Mouse (Mus musculus) intestine, embryonic 15.5 days (tissue): Measurements from ENCODE around the gene Zfp709. TPM values are rescaled to one million over a fixed set of nuclear protein-coding genes. Genes with fewer than 3 reads are reported as not detected.
"Not testable (repeated sequence)": the region's sequence is repeated elsewhere in the genome, so short reads cannot be mapped to it uniquely, and the experiment has no call there.

Experiments
- ATAC-seq: fragments of 200-750 bp; cut with Nextera tagmentation; 2 replicates; pipeline ENCODE4 v1.8.0; 2017; ENCODE audit warnings: moderate TSS enrichment, moderate library complexity
- H3K27ac ChIP-seq: fragments of 300-500 bp; sonication (generic); 2 replicates; pipeline ENCODE4 v1.5.1; 2015; ENCODE audit warnings: mild to moderate bottlenecking, inconsistent platforms
- H3K27me3 ChIP-seq: fragments of 300-500 bp; sonication (generic); replicated peaks from 2 replicates; pipeline ENCODE4 v1.6.1; 2015; ENCODE audit warnings: inconsistent platforms
- H3K36me3 ChIP-seq: fragments of 300-500 bp; sonication (generic); 2 replicates; pipeline ENCODE4 v1.6.1; 2015; ENCODE audit warnings: inconsistent platforms
- H3K4me1 ChIP-seq: fragments of 300-500 bp; sonication (generic); replicated peaks from 2 replicates; pipeline ENCODE4 v1.6.1; 2015; ENCODE audit warnings: inconsistent platforms
- H3K4me2 ChIP-seq: fragments of 300-500 bp; sonication (generic); replicated peaks from 2 replicates; pipeline ENCODE4 v1.6.1; 2015; ENCODE audit warnings: mild to moderate bottlenecking, inconsistent platforms
- H3K4me3 ChIP-seq: fragments of 300-500 bp; sonication (generic); replicated peaks from 2 replicates; pipeline ENCODE4 v1.5.1; 2015; ENCODE audit warnings: inconsistent platforms
- H3K9ac ChIP-seq: fragments of 300-500 bp; sonication (generic); 2 replicates; pipeline ENCODE4 v1.6.1; 2015; ENCODE audit warnings: inconsistent platforms
- H3K9me3 ChIP-seq: fragments of 300-500 bp; sonication (generic); 2 replicates; pipeline ENCODE4 v1.6.1; 2016; ENCODE audit warnings: inconsistent platforms
- WGBS: fragments of 180-500 bp; shearing (Covaris S2); methylation state at CpG from one replicate; pipeline ENCODE4 v1.1.7; 2015; 5-methylcytosine and 5-hydroxymethylcytosine counted together
- polyA plus RNA-seq: library from polyadenylated mRNA; unstranded; fragments of >200 nt; fragmentation: Nextera tagmentation; extraction: Ambion mirVana; gene quantifications from 2 replicates; pipeline ENCODE4 v1.2.1, GENCODE M21; 2015

Gene Zfp709
- polyA plus RNA-seq = 4.2 and 5.4 TPM in 2 replicates

DNA sequence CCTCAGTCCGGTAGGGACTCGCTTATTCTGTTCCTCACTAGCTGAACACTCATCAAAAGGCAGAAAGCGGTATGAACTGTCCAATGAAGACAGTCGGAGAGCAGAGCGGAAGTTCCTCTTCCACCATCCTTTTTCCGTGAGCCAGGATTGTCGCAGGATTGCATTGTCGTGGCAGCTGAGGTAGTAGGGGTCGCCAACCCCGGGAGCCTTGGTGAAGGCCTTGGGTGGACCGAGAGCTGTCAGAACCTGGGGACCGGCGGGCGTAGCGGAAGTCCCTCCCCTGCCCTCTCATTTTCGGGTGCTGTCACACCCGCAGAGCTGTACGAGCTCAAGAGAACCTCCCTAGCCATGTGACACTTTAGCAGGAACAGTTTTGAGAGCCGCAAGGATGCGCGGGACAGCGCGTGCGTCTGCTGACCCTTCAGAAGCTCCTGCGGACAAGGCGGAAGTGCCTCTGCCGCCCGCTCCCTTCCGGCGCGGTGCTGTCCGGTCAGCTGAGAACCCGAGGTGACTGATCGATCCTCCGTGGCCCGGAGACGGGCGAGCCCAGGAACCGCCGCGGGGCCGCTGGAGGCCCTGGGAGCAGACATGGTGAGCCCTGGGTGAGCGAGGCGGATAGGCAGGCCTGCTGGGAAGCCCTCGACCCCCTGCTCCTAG lies at the start of gene Zfp709:
TSS of gene Zfp709 (plus strand) at position 402 of the 657 bp plus-strand sequence.
- Histone ChIP-seq H3K4me2 (peak within 1 kb of the TSS; percentile 87), H3K4me1 (no peaks in the 10 kb centered on the region), H3K9ac (peak within 1 kb of the TSS; percentile 78), H3K36me3 (peaks cover 10% of the 10 kb centered on the region), H3K27me3 (no peaks in the 10 kb centered on the region), H3K9me3 (no peaks in the 10 kb centered on the region), H3K27ac (peak within 1 kb of the TSS; percentile 70), H3K4me3 (peak within 1 kb of the TSS; percentile 62)
- peak; percentile 97 for ATAC-seq
- 4% methylated on average over 44 of the region's 45 CpGs for WGBS

GRCm38 (mm10) chr8:71838207-71838606 lies 43.6 kb upstream of the Zfp709 start:
- H3K4me3 ChIP-seq, H3K27me3 ChIP-seq, ATAC-seq, H3K4me1 ChIP-seq, H3K9ac ChIP-seq, H3K36me3 ChIP-seq, H3K4me2 ChIP-seq, H3K27ac ChIP-seq, H3K9me3 ChIP-seq: not testable (repeated sequence)
- 83% methylated on average over 4 of the region's 4 CpGs for WGBS

DNA sequence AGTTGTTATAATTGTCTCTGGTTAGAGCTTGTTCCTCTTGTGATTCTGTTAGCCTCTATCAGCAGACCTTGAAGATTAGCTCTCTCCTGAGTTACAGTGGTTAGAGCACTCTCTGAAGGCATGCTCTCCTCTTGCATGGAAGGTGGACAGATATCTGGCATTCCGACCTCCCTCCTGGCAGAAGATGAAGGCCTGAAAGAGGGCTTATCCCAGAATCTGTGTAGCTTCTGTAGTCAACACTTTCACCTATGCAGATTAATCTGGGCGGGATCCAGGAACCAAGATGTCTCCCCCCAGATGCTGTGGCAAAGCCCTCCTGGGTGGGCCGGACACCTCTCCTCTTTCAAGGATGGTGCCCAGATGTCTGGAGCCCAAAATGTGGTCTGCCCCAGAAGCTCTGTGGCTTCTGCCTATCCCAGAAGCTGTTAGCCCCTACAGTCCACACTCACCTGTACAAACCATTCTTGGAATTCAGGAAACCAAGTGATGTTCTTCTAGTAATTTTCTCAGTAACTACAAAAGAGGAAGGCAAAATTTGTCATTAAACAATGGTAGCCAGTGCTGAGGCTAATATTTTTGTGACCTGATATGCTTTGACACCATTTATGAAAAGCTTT lies 40.5 kb upstream of the Zfp709 start:
- H3K27me3 ChIP-seq, H3K27ac ChIP-seq, H3K36me3 ChIP-seq, H3K4me1 ChIP-seq, H3K4me3 ChIP-seq, H3K9ac ChIP-seq, H3K4me2 ChIP-seq, H3K9me3 ChIP-seq: not testable (repeated sequence)
- 0 out of 2 replicates have a peak, but pooled peaks have one; percentile 36 for ATAC-seq
- WGBS = 88% methylated on average over 3 of the region's 3 CpGs

DNA sequence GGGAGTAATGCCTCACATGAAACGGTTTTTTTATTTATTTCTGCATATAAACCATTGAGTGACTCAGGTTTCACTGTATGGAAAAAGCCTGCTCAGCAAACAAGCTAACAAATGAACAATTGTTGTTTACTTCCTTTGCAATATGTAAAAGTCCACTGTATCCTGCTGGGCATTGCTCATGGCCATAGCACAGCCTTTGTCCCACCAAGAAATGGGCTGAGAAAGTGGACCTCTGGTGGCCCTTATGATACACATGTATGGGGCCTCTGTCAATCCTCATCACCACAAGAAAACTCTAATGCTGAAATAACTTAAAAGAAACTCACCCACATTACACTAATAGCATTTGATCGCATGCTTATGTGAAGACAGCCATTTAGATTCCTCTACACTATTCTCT lies 39.3 kb upstream of the Zfp709 start:
- H3K9me3 ChIP-seq, H3K27ac ChIP-seq, H3K27me3 ChIP-seq, H3K36me3 ChIP-seq, H3K4me1 ChIP-seq, ATAC-seq, H3K9ac ChIP-seq, H3K4me2 ChIP-seq, H3K4me3 ChIP-seq: not testable (repeated sequence)
- WGBS = 73% methylated on average over 2 of the region's 2 CpGs

DNA sequence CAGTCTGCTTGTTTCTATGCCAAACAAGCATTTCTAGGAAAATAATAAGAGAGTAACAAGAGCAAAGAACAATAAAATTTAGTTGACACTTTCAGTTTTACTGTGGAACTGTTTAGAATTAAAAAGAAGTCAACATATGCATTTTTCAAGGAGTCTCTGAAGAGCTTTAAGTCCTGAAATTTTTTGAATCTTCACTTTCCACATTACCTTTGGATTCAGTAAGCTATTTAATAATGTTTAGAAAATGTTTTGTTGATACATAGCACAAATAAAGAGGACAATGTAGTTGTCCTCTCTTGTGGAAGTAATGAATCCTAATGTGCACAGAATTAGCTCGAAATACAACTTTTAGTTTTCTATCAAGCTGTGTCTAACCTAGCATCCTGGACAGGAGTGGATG lies 37.4 kb upstream of the Zfp709 start:
- not testable (repeated sequence) for H3K27ac ChIP-seq, H3K9ac ChIP-seq, H3K4me1 ChIP-seq, H3K4me2 ChIP-seq, H3K9me3 ChIP-seq, H3K27me3 ChIP-seq, H3K4me3 ChIP-seq, H3K36me3 ChIP-seq, ATAC-seq
- WGBS = 87% methylated on average over 1 of the region's 1 CpGs

DNA sequence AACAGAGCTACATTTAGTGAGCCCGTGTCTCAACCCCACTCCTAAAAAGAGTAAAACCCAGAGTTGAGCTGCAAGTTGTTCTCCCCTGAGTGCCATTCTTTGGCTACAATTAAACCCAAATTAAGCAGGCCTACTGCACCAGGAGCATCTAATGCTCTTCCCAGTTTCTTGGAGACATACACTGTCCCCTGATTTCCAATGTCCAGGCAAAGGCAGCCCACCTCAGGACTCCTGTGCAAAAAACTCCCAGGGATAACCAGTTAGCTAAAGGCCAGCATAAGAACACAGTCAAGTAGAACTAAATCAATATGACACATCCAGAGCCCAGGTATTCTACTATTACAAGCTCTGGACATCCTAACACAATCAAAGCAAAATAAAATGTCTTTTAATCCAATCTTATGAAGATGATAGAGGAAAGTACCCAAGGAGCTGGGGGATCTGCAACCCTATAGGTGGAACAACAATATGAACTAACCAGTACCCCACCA lies 35.8 kb upstream of the Zfp709 start:
- 84% methylated on average over 1 of the region's 1 CpGs for WGBS
- H3K27ac ChIP-seq, H3K4me3 ChIP-seq, H3K27me3 ChIP-seq, H3K9ac ChIP-seq, H3K36me3 ChIP-seq, ATAC-seq, H3K4me1 ChIP-seq, H3K4me2 ChIP-seq, H3K9me3 ChIP-seq: not testable (repeated sequence)

DNA sequence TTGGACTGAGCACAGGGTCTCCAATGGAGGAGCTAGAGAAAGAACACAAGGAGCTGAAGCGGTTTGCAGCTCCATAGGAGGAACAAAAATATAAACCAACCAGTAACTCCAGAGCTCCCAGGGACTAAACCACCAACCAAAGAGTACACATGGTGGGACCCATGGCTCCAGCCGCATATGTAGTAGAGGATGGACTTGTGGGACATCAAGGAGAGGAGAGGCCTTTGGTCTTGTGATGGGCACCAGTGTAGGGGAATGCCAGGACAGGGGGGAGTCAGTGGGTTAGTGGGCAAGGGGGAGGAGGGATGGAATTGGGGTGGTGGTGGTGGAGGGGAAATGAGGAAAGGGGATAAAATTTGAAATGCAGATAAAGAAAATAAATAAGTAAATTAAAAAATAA lies 35.1 kb upstream of the Zfp709 start:
- not testable (repeated sequence) for ATAC-seq, H3K9ac ChIP-seq

GRCm38 (mm10) chr8:71851014-71851413 lies 30.8 kb upstream of the Zfp709 start:
- not testable (repeated sequence) for ATAC-seq, H3K27ac ChIP-seq, H3K4me3 ChIP-seq, H3K36me3 ChIP-seq, H3K27me3 ChIP-seq, H3K9ac ChIP-seq, H3K4me1 ChIP-seq, H3K4me2 ChIP-seq, H3K9me3 ChIP-seq
- WGBS = 79% methylated on average over 1 of the region's 1 CpGs

More for the DNA sequence above, 35.1 kb upstream of the Zfp709 start:
- not testable (repeated sequence) for H3K4me3 ChIP-seq, H3K27ac ChIP-seq, H3K4me1 ChIP-seq, H3K36me3 ChIP-seq, H3K9me3 ChIP-seq, H3K27me3 ChIP-seq, H3K4me2 ChIP-seq
- 85% methylated on average over 2 of the region's 2 CpGs for WGBS

- not testable (repeated sequence) for ATAC-seq, H3K4me3 ChIP-seq
These were observed 28.5 kb upstream of the Zfp709 start for GRCm38 (mm10) chr8:71853360-71853759.

DNA sequence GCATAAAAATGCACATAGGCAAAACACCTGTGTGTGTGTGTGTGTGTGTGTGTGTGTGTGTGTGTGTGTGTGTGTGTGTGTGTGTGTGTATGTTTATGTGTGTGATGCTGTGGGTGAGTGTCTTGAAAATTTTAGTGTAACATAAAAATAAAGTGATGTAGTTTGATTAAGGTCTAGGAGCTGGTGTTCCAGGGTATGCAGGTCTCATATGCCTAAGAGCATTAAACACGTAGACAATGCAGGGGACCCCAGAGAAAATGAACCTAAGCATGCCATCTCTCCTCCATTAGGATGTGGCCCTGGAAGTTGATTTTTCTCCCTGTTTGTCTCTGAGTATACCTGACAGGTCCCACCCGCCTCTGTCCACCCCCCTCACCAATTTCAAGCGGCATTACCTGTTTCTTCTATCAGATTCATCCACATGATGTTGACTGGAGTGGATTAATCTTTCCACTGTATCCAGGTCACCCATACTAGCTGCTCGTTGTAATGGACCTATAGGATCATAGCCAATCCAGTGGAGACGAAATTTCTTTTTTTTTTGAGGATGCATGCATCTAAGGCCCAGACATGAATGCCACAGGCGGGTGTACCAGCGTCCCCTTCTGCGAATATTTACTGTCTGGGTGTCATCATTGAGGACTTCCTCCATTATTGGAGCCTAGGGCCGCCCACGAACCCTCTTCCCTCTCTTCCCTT lies 25.0 kb upstream of the Zfp709 start:
- H3K9ac ChIP-seq, H3K27ac ChIP-seq, H3K4me1 ChIP-seq, ATAC-seq, H3K4me2 ChIP-seq, H3K27me3 ChIP-seq, H3K36me3 ChIP-seq, H3K4me3 ChIP-seq, H3K9me3 ChIP-seq: not testable (repeated sequence)
- WGBS = 82% methylated on average over 9 of the region's 10 CpGs

More at GRCm38 (mm10) chr8:71853360-71853759, 28.5 kb upstream of the Zfp709 start:
- not testable (repeated sequence) for H3K36me3 ChIP-seq, H3K9ac ChIP-seq, H3K9me3 ChIP-seq, H3K4me2 ChIP-seq, H3K27ac ChIP-seq, H3K4me1 ChIP-seq, H3K27me3 ChIP-seq

- H3K9ac ChIP-seq, H3K27me3 ChIP-seq, H3K4me3 ChIP-seq, H3K27ac ChIP-seq, H3K9me3 ChIP-seq, H3K4me2 ChIP-seq, ATAC-seq, H3K36me3 ChIP-seq, H3K4me1 ChIP-seq: not testable (repeated sequence)
- 85% methylated on average over 2 of the region's 2 CpGs for WGBS
These were observed 24.5 kb upstream of the Zfp709 start for GRCm38 (mm10) chr8:71857364-71857763.

GRCm38 (mm10) chr8:71861551-71861950 lies 20.3 kb upstream of the Zfp709 start:
- H3K9ac ChIP-seq, ATAC-seq, H3K27me3 ChIP-seq, H3K27ac ChIP-seq, H3K4me3 ChIP-seq, H3K36me3 ChIP-seq, H3K9me3 ChIP-seq, H3K4me1 ChIP-seq, H3K4me2 ChIP-seq: not testable (repeated sequence)
- 77% methylated on average over 1 of the region's 1 CpGs for WGBS

- H3K9me3 ChIP-seq, H3K4me3 ChIP-seq, H3K27ac ChIP-seq, H3K27me3 ChIP-seq, ATAC-seq, H3K4me2 ChIP-seq, H3K36me3 ChIP-seq, H3K9ac ChIP-seq, H3K4me1 ChIP-seq: not testable (repeated sequence)
These were observed 19.8 kb upstream of the Zfp709 start for GRCm38 (mm10) chr8:71862038-71862437.
